Mouse (Mus musculus): ENCODE data around the gene Iars2.

Gene Iars2

GRCm38 (mm10) chr1:185274819-185275545, 54.2 kb downstream of the Iars2 start:
- no peak for DNase-seq

DNA sequence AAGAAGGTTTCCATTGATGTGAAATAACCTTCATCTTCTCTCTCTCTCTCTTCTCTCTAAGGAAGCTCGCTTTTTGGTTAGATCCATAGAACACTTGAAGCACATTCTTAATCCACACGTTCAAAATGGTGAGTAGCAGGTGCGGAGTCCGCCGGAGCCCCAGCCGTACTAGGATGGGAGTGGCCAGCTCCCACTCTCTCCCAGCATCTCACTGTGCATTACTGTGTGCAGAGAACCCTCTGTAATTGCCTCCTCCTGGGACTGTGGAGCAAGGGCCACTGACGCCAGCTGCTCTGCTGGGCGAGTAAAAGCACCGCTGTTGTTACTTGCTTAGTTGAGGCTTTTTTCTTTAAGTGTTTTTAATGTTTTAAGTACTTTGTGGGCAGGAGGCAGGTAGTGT, 57.8 kb downstream of the Iars2 start:
- DNase-seq, result no peak

DNA sequence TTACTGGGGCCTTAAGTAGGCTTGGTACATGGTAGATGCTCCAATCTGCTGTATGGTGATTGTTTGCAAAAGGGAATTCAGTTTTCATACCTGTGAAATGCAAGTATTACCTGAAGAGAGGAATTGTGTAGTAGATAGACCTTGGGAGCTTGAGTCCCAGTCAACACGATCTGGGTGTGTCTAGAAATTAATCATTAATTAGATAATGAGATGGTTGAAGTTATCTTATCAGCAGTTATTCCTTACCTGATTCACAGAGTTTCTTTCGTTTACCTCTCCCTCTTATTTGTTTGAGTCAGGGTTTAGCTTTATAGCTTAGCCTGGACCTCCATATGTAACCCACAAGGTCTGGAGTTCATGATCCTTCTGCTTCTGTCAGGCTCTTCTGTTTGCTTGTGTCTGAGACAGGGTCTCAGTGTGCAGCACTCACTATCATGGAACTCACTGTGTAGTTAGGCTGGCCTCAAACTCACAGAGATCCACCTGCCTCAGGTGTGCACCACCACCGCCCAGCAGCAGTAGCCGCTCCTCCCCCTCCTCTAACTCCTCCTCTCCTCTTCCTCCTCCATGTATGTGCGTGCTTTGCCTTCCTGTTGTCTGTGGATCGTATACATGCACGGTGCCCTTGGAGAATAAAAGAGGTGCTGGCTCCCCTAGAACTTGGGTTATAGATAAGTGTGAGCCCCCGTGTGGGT, 58.6 kb downstream of the Iars2 start:
- DNase-seq, result no peak

- DNase-seq, result no peak
These were observed 60.5 kb downstream of the Iars2 start for GRCm38 (mm10) chr1:185268675-185269074.

GRCm38 (mm10) chr1:185262565-185262964, 66.6 kb downstream of the Iars2 start:
- peak; percentile 40 for DNase-seq

DNA sequence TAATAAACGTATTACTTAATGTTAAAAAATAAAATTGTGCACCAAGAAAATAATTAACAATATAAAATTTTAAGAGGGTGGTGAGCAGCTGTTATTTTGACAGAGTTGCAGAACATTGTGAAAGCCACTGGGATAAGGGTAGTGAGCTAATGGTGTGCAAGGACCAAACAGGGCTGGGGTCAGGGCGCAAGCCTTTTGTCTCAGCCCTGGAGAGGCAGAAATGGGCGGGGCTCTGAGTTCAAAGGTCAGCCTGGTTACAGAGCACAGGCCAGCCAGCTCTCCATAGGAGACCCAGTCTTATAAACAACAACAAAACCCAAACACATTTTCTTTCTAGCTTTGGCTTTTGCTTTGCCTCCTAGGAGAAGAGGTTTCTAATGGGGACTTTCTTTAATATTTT, 72.4 kb downstream of the Iars2 start:
- DNase-seq, result no peak

DNA sequence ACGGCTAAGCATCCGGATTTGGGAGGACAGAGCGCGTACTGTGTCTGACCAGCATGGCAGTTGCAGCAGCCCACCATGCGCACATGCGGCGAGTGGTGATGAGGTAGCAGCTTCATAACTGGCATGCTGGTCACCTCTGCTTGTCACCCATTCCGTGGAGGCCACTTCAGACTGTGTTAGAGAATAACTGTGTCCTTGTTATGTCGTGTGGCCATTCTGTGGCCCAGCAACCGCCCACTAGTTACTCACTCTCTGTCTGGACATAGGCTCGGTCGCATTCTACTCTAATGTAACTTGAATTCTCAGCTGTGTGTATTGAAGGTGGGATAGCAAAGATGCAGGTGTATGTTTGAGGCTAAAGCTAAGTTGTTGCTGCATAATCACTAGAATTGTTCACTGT, 73.9 kb downstream of the Iars2 start:
- no peak for DNase-seq

- DNase-seq, result peak; percentile 71
These were observed 75.9 kb downstream of the Iars2 start for GRCm38 (mm10) chr1:185253140-185253892.

GRCm38 (mm10) chr1:185252351-185252750, 76.8 kb downstream of the Iars2 start:
- no peak for DNase-seq

- DNase-seq, result no peak
These were observed 80.5 kb downstream of the Iars2 start for GRCm38 (mm10) chr1:185248728-185249127.

DNA sequence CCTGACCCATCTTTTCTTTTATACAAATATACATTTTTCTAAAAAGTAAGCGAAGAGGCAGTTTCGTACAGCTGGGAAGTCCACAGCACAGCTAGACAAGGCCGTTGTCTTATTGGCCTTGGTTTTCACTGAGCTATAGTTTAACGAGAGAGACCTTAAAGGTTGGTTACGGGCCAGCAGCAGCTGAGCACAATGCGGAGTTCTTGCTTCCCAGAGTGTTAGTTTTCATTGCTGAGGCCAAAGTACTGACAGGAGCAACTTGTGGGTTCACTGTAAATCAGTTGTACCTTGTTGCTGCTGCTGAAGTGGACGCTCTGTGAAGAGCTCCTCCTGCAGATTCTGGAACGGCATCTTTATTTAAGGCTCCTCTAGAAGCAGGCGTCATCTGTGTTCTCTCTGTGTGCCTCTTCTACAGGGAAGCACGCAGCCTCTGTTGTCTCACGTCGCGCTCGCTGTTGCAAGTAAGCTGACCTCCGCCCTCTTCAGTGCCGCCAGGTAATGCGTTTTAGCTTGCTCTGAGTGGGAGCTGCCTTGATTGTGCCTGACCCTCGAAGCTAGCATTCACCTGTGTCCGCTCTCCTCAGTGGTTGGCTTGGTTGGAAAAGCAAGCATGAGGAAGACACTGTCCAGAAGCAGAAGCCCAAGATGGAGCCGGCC, 81.6 kb downstream of the Iars2 start:
- DNase-seq, result no peak

DNA sequence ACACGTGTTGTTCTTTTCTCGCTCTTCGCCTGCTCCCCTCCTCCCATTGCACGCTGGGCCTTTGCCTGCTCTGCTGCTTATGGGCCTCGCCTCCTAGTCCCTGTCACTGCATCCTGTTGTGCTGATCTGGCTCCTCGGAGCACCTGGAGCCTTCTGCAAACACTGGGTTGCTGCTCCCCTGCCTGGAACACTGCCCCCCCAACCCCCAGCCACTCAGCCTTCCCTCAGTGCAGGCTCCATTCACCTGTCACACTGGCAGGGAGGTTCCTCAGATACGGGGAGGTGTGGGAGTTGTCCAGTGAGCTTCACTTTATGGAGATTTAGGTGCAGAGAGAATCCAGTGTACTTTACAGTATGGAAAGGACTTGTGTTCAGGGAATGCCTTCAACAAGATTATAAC, 83.7 kb downstream of the Iars2 start:
- DNase-seq, result no peak

DNA sequence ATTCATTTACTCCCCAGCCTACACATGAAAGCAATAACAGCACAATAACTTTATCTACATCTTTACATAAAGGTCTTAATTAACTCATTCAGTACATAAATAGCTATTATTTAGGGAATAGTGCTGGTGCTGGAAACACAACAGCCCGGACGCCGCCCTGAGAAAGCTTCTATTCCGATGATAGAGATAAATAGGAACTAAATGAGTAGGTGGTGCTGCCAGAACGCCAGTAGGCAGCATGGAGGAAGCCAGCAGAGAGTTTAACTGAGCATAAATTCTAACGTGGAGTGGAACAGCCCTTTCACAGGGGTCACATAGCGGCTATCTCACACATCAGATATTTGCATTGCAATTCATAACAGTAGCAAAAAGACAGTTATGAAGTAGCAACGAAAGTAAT, 86.2 kb downstream of the Iars2 start:
- no peak for DNase-seq

GRCm38 (mm10) chr1:185236530-185236929, 92.7 kb downstream of the Iars2 start:
- DNase-seq, result no peak

DNA sequence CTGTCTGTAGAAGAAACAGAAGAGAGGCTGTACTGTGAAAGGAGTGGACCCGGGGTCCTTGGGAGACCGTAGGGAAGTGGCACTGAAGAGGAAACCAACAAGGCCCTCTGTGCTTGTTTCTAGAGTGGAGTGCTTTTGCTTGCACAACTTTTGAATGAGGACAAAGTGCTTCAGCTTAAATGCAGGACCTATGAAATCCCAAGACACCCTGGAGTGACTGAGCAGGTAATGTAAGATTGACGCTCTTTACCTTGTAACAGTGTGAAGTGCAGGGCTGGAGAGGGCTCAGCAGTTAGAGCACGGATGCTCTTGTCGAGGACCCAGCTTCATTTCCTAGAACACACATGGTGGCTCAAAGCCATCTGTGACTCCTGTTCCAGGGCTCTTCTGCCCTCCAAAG, 93.4 kb downstream of the Iars2 start:
- no peak for DNase-seq
